Mouse (Mus musculus): ENCODE measurements around the gene Rps25.

DNA sequence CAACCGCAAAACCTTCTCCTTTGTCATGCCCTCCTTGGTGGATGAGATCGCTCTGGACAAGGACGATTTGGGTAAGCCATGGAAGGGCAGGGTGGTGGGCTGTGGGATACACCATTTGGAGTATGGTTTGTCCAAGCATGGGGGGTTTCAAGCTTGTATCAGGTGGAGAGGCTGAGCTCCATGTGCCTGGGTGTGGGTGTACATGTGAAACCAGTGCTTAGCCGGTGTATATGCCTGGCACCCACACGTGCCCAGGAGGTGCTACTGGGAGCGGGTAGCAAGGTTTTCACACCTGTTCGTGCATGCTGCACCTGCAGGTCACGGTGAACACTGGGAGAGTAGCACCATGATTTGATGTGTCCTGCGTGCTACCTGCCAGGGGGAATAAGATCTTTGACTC lies 8.4 kb upstream of the Rps25 start:
- no peak for TF ChIP-seq TCF12 (IDR thresholded peaks at IDR 0.05; ENCODE audit: insufficient read depth, poor library complexity, severe bottlenecking)
- TF ChIP-seq POLR2A (IDR thresholded peaks at IDR 0.05; ENCODE audit: insufficient read length, low read depth), result no peak
- TF ChIP-seq MYOG (IDR thresholded peaks at IDR 0.05; ENCODE audit: control insufficient read depth in 1 of 3, insufficient read depth in 1 of 3, insufficient read length in 2 of 3, low read depth in 2 of 3), result no peak
- no peak for TF ChIP-seq USF1 (IDR thresholded peaks at IDR 0.05; ENCODE audit: low read depth)
- no peak for TF ChIP-seq POLR2AphosphoS2 (IDR thresholded peaks at IDR 0.05; ENCODE audit: insufficient read length, low read depth)
